Mouse (Mus musculus) heart, postnatal 0 days (tissue): ENCODE measurements around the gene Gpatch11.

Experiments
- CTCF ChIP-seq: IDR thresholded peaks from 2 replicates; pipeline ENCODE4 v1.5.1; 2016; ENCODE audit warnings: antibody characterized with exemption, control low read depth, low read depth
- EP300 ChIP-seq: IDR thresholded peaks from 2 replicates; pipeline ENCODE4 v1.6.1; 2016; ENCODE audit warnings: antibody characterized with exemption, low read depth

GRCm38 (mm10) chr17:78881878-78882304 is 46.5 kb downstream of the Gpatch11 start:
- TF ChIP-seq EP300 (no peak), CTCF (no peak)
